Mouse (Mus musculus) neutrophil, adult 5-6 weeks (primary cell): ENCODE results near the gene Jak1. TPM values are rescaled to one million over a fixed set of nuclear protein-coding genes. Genes with fewer than 3 reads are reported as not detected.
A peak's percentile ranks its signal among the peaks of the same experiment; 100 is the strongest.

Source experiments
- ATAC-seq: fragments of 151-379, 151-347 bp; 2 replicates; pipeline ENCODE4 v1.8.0; 2017; ENCODE audit warnings: mild to moderate bottlenecking, moderate TSS enrichment; ENCODE audit not compliant: insufficient number of reproducible peaks, poor library complexity, low FRiP score, severe bottlenecking; ENCODE audit errors: extremely low read depth
- total RNA-seq: library from RNA; stranded (forward); fragments of 200-1000 nt; gene quantifications from 2 replicates; pipeline ENCODE4 v1.2.3, GENCODE M21; 2017

The Jak1 gene
- total RNA-seq: 310 and 328 TPM in 2 replicates

GRCm38 (mm10) chr4:101264741-101265513 lies at the start of gene Jak1:
Gene Jak1, minus strand, starts transcription at chr4:101265282.
- peak; percentile 99 for ATAC-seq

- no peak for ATAC-seq
These were observed 47.0 kb upstream of the Jak1 start for GRCm38 (mm10) chr4:101312055-101312454.

- ATAC-seq: no peak
These were observed 43.1 kb upstream of the Jak1 start for GRCm38 (mm10) chr4:101308166-101308565.

- ATAC-seq: no peak
These were observed 42.2 kb upstream of the Jak1 start for GRCm38 (mm10) chr4:101307286-101307685.

GRCm38 (mm10) chr4:101306132-101306915 lies 41.2 kb upstream of the Jak1 start:
- no peak for ATAC-seq

- no peak for ATAC-seq
These were observed 40.0 kb upstream of the Jak1 start for GRCm38 (mm10) chr4:101305126-101305525.

GRCm38 (mm10) chr4:101304114-101304513 lies 39.0 kb upstream of the Jak1 start:
- ATAC-seq: no peak

GRCm38 (mm10) chr4:101300392-101300910 lies 35.4 kb upstream of the Jak1 start:
- ATAC-seq: no peak

- ATAC-seq: peak; percentile 53; the same call in 1 of the 2 replicates
These were observed 33.4 kb upstream of the Jak1 start for GRCm38 (mm10) chr4:101298311-101298990.

GRCm38 (mm10) chr4:101296836-101297235 lies 31.8 kb upstream of the Jak1 start:
- ATAC-seq: no peak

- no peak for ATAC-seq
These were observed 30.7 kb upstream of the Jak1 start for GRCm38 (mm10) chr4:101295788-101296187.

- ATAC-seq: no peak
These were observed 28.6 kb upstream of the Jak1 start for GRCm38 (mm10) chr4:101293661-101294060.

GRCm38 (mm10) chr4:101292736-101293541 lies 27.9 kb upstream of the Jak1 start:
- ATAC-seq: peak; percentile 49

GRCm38 (mm10) chr4:101292028-101292735 lies 27.1 kb upstream of the Jak1 start:
- ATAC-seq: peak; percentile 74

GRCm38 (mm10) chr4:101288292-101288691 lies 23.2 kb upstream of the Jak1 start:
- ATAC-seq: no peak

GRCm38 (mm10) chr4:101286562-101286961 lies 21.5 kb upstream of the Jak1 start:
- ATAC-seq: no peak

- ATAC-seq: no peak
These were observed 20.9 kb upstream of the Jak1 start for GRCm38 (mm10) chr4:101285906-101286432.

GRCm38 (mm10) chr4:101283938-101284337 lies 18.9 kb upstream of the Jak1 start:
- ATAC-seq: no peak
